Mouse (Mus musculus) lung, postnatal 0 days (tissue): ENCODE results near the gene Plppr3.

Experiments used
- CTCF ChIP-seq: IDR thresholded peaks from 2 replicates; pipeline ENCODE4 v1.5.1; 2016; ENCODE audit warnings: antibody characterized with exemption, mild to moderate bottlenecking
- EP300 ChIP-seq: IDR thresholded peaks from 2 replicates; pipeline ENCODE4 v1.6.1; 2016; ENCODE audit warnings: antibody characterized with exemption, mild to moderate bottlenecking, control low read depth

DNA sequence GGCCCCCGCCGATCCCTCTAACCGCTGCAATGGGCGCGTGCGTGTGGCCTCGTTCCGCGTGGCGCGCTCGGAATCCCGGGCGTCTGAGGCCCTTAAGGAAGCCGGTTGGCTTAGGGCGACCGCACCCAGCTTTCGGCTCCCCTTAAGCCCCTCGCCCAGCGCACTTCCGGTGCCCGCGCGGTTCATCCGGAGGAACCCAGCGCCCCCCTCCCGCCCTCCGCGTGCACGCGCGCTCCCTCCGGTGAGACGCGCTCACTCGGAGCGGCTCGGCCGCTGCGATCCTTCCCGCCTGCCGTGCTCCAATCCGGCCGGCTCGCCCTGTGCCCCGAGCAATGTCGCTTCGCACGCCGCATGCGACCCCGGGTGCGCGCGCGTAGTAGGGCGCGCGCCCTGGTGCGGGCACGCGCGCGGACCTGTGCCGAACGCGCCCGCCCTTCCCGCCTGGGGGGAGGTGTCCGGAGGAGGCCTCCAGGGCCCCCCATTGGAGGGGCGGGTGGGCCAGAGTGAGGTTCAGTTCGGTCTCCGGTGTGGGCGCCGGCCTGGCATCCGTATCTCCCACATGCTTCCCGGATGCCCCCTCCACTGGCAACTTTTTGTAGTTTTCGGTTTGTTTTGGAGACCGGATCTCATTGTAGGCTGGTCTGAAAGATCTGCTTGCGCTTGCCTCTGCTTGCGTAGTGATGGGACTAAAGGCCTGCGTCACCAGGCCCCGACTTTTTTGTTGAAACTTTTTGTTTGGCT, 19.5 kb downstream of the Plppr3 start:
- TF ChIP-seq CTCF: no peak
- no peak for TF ChIP-seq EP300
